In genomic region chr3:87768844-87769243, GRCm38 (mm10) we compare ENCODE assay signal across 9 mouse cellular contexts. TPM values are rescaled to one million over a fixed set of nuclear protein-coding genes. Genes with fewer than 3 reads are reported as not detected.
DNase-seq lines count a peak whose midpoint lies in the region; ATAC-seq and TF ChIP-seq lines count a peak whose summit lies in the region.
"Had no signal": no experiment of that assay in that cellular context is flagged by ENCODE, and none has a peak within 500 bp of the region (broad histone marks: within the 10 kb centered on the region; RNA-seq: fewer than 3 reads in every experiment).

No protein-coding gene starts in this region.

- in situ Hi-C loops in ES-E14 (cut with MboI; ENCODE audit: low sequenced_read_pairs in 2 of 2, unreplicated experiment in 2 of 2) = no loop called here

- peak; percentile 47 for ATAC-seq in forebrain, postnatal 0 days
- 0 out of 2 replicates have a peak, but pooled peaks have one; percentile 15 for ATAC-seq in hindbrain, embryonic 11.5 days (ENCODE audit: low FRiP score)
- peak; percentile 61 for ATAC-seq in megakaryocyte-erythroid progenitor cell, adult 5-6 weeks (replicated peaks; ENCODE audit: low FRiP score, low TSS enrichment, poor library complexity, severe bottlenecking)

- H3K4me3 ChIP-seq in ES-E14 (ENCODE audit: insufficient read depth in 1 of 2, low read depth in 1 of 2, low read length in 2 of 2, poor library complexity in 1 of 2, severe bottlenecking in 1 of 2) = peak overlapping the region; percentile 55 to 70
- peak overlapping the region; percentile 25 for H3K4me3 ChIP-seq in forebrain, postnatal 0 days (ENCODE audit: low read depth, low read length)
- H3K4me3 ChIP-seq in hindbrain, embryonic 11.5 days (ENCODE audit: low read depth, low read length) = peak overlapping the region; percentile 28

- DNase-seq in ES-E14 (ENCODE audit: low read depth, low spot score) = no peak
- peak; percentile 81 to 91 for DNase-seq in adrenal gland, postnatal 36 days
- DNase-seq in forebrain, postnatal 0 days = peak; percentile 62
- DNase-seq in hindbrain, embryonic 11.5 days (ENCODE audit: low spot score) = peak; percentile 87
- peak; percentile 39 to 44 for DNase-seq in layer of hippocampus, postnatal 36 days
- peak; percentile 69 for DNase-seq in right cerebral cortex, postnatal 4 days
- peak; percentile 87 to 90 for DNase-seq in urinary bladder, postnatal 4 days (ENCODE audit: low spot score in 2 of 2)

- TF ChIP-seq CTCF in forebrain, postnatal 0 days (IDR thresholded peaks at IDR 0.05; ENCODE audit: low read depth) = peak; percentile 78

- peaks cover 13% of the 10 kb centered on the region for H3K27me3 ChIP-seq in forebrain, postnatal 0 days (ENCODE audit: insufficient read depth, low read length)
- H3K27me3 ChIP-seq in hindbrain, embryonic 11.5 days (ENCODE audit: control insufficient read depth, insufficient read depth, low read length) = peaks cover 7% of the 10 kb centered on the region

- H3K36me3 ChIP-seq in ES-E14 (ENCODE audit: control insufficient read depth, insufficient read depth, low read length, poor library complexity, severe bottlenecking) = no peaks in the 10 kb centered on the region
- H3K36me3 ChIP-seq in forebrain, postnatal 0 days (ENCODE audit: insufficient read depth) = no peaks in the 10 kb centered on the region
- H3K36me3 ChIP-seq in hindbrain, embryonic 11.5 days (ENCODE audit: control insufficient read depth, insufficient read depth, low read length) = no peaks in the 10 kb centered on the region

- H3K9me3 ChIP-seq in ES-E14 (ENCODE audit: control insufficient read depth, insufficient read depth, low read depth, low read length) = no peaks in the 10 kb centered on the region
- H3K9me3 ChIP-seq in forebrain, postnatal 0 days (ENCODE audit: low read length) = no peaks in the 10 kb centered on the region
- no peaks in the 10 kb centered on the region for H3K9me3 ChIP-seq in hindbrain, embryonic 11.5 days (ENCODE audit: control insufficient read depth, low read length)

- H3K4me2 ChIP-seq in forebrain, postnatal 0 days (ENCODE audit: low read depth) = peak overlapping the region; percentile 36
- peak overlapping the region; percentile 34 for H3K4me2 ChIP-seq in hindbrain, embryonic 11.5 days (replicated peaks; ENCODE audit: low read depth, low read length)

- no peak overlapping the region for H3K27ac ChIP-seq in ES-E14 (ENCODE audit: insufficient read depth, low read depth, low read length, poor library complexity, severe bottlenecking)
- H3K27ac ChIP-seq in forebrain, postnatal 0 days (ENCODE audit: low read depth, low read length) = 0 out of 2 replicates have a peak overlapping the region, but pooled peaks have one; percentile 10
- no peak overlapping the region for H3K27ac ChIP-seq in hindbrain, embryonic 11.5 days (ENCODE audit: low read depth, low read length)
- H3K27ac ChIP-seq: macrophage had no signal

- peak overlapping the region; percentile 25 for H3K9ac ChIP-seq in ES-E14 (ENCODE audit: insufficient read depth, low read depth, low read length, poor library complexity, severe bottlenecking)
- H3K9ac ChIP-seq in forebrain, postnatal 0 days = no peak overlapping the region
- H3K9ac ChIP-seq in hindbrain, embryonic 11.5 days (ENCODE audit: low read depth, low read length) = no peak overlapping the region

- WGBS in forebrain, postnatal 0 days = 3% methylated on average over 36 of the region's 37 CpGs
- whole genome bisulfite sequencing in hindbrain, embryonic 11.5 days = 2% methylated on average over 33 of the region's 37 CpGs

- H3K4me1 ChIP-seq in ES-E14 (ENCODE audit: control insufficient read depth in 2 of 2, insufficient read depth in 2 of 2, low read length in 2 of 2, poor library complexity in 1 of 2) = peaks cover 0 to 9% of the 10 kb centered on the region in 2 experiments; a peak in 1 of 4 replicates
- no peaks in the 10 kb centered on the region for H3K4me1 ChIP-seq in forebrain, postnatal 0 days (ENCODE audit: insufficient read depth)
- no peaks in the 10 kb centered on the region for H3K4me1 ChIP-seq in hindbrain, embryonic 11.5 days (replicated peaks; ENCODE audit: control insufficient read depth, insufficient read depth, low read length)

TF ChIP-seq in ES-E14, 5 proteins besides CTCF, POLR2A, EP300 and RAD21:
- TF ChIP-seq CHD2 (IDR thresholded peaks at IDR 0.05; ENCODE audit: low read depth, low read length) (no peak), ZC3H11A (IDR thresholded peaks at IDR 0.05; ENCODE audit: borderline replicate concordance, low read depth, low read length) (0 out of 2 replicates have a peak, but pooled peaks have one; percentile 35)

RNA-seq across cellular contexts. Expression of gene Lrrc71, which starts 20.4 kb away (rescaled TPM):
- total RNA-seq in ES-E14 (2012; rRNA removed) = 0.37 and 0.49 TPM in 2 replicates
- under 1 TPM; 0.66 to 0.72 TPM for total RNA-seq in adrenal gland, postnatal 36 days (2021)
- 2.2 and 3.0 TPM in 2 replicates for total RNA-seq in forebrain, postnatal 0 days (2014; rRNA removed)
- 0.77 and 1.6 TPM in 2 replicates for polyA plus RNA-seq in forebrain, postnatal 0 days (2015; fragmentation: Nextera tagmentation; extraction: Ambion mirVana)
- 0.40 and 0.83 TPM in 2 replicates for polyA plus RNA-seq in hindbrain, embryonic 11.5 days (2014; fragmentation: Nextera tagmentation; extraction: Ambion mirVana)
- total RNA-seq in layer of hippocampus, postnatal 36 days (2021) = 1 to 10 TPM in 1 of 2 experiments, under 1 TPM in 1; 0.40 to 1.6 TPM
- total RNA-seq in megakaryocyte-erythroid progenitor cell, adult 5-6 weeks (2014; fragmentation: Nextera tagmentation) = not detected in 2 replicates
- total RNA-seq in megakaryocyte-erythroid progenitor cell, adult 5-6 weeks (2017) = 0.23 TPM in 1 of 2 replicates, not detected in the other

RNA-seq across cellular contexts. Expression of gene Ntrk1, which starts 26.1 kb away (rescaled TPM):
- 3.8 and 4.5 TPM in 2 replicates for total RNA-seq in ES-E14 (2012; rRNA removed)
- total RNA-seq in adrenal gland, postnatal 36 days (2021) = 1 to 10 TPM; 3.8 to 6.8 TPM
- total RNA-seq in forebrain, postnatal 0 days (2014; rRNA removed) = 1.5 and 2.2 TPM in 2 replicates
- polyA plus RNA-seq in forebrain, postnatal 0 days (2015; fragmentation: Nextera tagmentation; extraction: Ambion mirVana) = 1.7 and 2.9 TPM in 2 replicates
- 6.7 and 8.5 TPM in 2 replicates for polyA plus RNA-seq in hindbrain, embryonic 11.5 days (2014; fragmentation: Nextera tagmentation; extraction: Ambion mirVana)
- total RNA-seq in layer of hippocampus, postnatal 36 days (2021) = under 1 TPM in 1 of 2 experiments, not detected in 1; 0.12 TPM
- total RNA-seq in megakaryocyte-erythroid progenitor cell, adult 5-6 weeks (2014; fragmentation: Nextera tagmentation) = not detected in 2 replicates
- total RNA-seq in megakaryocyte-erythroid progenitor cell, adult 5-6 weeks (2017) = not detected in 2 replicates
- polyA plus RNA-seq: macrophage had no signal

RNA-seq across cellular contexts. Expression of gene Insrr, which starts 27.9 kb away (rescaled TPM):
- 0.11 and 0.18 TPM in 2 replicates for total RNA-seq in ES-E14 (2012; rRNA removed)
- total RNA-seq in adrenal gland, postnatal 36 days (2021) = under 1 TPM; 0.56 to 0.86 TPM
- 0.54 and 8.7 TPM in 2 replicates for total RNA-seq in forebrain, postnatal 0 days (2014; rRNA removed)
- polyA plus RNA-seq in forebrain, postnatal 0 days (2015; fragmentation: Nextera tagmentation; extraction: Ambion mirVana) = 0.23 TPM in 2 replicates
- polyA plus RNA-seq in hindbrain, embryonic 11.5 days (2014; fragmentation: Nextera tagmentation; extraction: Ambion mirVana) = 0.36 and 0.83 TPM in 2 replicates
- total RNA-seq in layer of hippocampus, postnatal 36 days (2021) = under 1 TPM; 0.15 TPM
- not detected in 2 replicates for total RNA-seq in megakaryocyte-erythroid progenitor cell, adult 5-6 weeks (2014; fragmentation: Nextera tagmentation)
- total RNA-seq in megakaryocyte-erythroid progenitor cell, adult 5-6 weeks (2017) = 0.15 TPM in 1 of 2 replicates, not detected in the other
- polyA plus RNA-seq: macrophage had no signal

RNA-seq across cellular contexts. Expression of gene Pear1, which starts 55.3 kb away (rescaled TPM):
- 1.8 TPM in 2 replicates for total RNA-seq in ES-E14 (2012; rRNA removed)
- total RNA-seq in adrenal gland, postnatal 36 days (2021) = 10 to 100 TPM; 20.3 to 30.7 TPM
- total RNA-seq in forebrain, postnatal 0 days (2014; rRNA removed) = 10.4 and 12.3 TPM in 2 replicates
- polyA plus RNA-seq in forebrain, postnatal 0 days (2015; fragmentation: Nextera tagmentation; extraction: Ambion mirVana) = 4.3 and 4.9 TPM in 2 replicates
- polyA plus RNA-seq in hindbrain, embryonic 11.5 days (2014; fragmentation: Nextera tagmentation; extraction: Ambion mirVana) = 8.6 and 10.1 TPM in 2 replicates
- 10 to 100 TPM in 1 of 2 experiments, 1 to 10 TPM in 1; 8.0 to 10.4 TPM for total RNA-seq in layer of hippocampus, postnatal 36 days (2021)
- total RNA-seq in megakaryocyte-erythroid progenitor cell, adult 5-6 weeks (2014; fragmentation: Nextera tagmentation) = 3.3 and 15.3 TPM in 2 replicates
- total RNA-seq in megakaryocyte-erythroid progenitor cell, adult 5-6 weeks (2017) = 3.2 and 4.3 TPM in 2 replicates
